Mouse (Mus musculus): ENCODE measurements around the gene Eapp.
"Not testable (repeated sequence)": the region's sequence is repeated elsewhere in the genome, so short reads cannot be mapped to it uniquely, and the experiment has no call there.

Gene Eapp

DNA sequence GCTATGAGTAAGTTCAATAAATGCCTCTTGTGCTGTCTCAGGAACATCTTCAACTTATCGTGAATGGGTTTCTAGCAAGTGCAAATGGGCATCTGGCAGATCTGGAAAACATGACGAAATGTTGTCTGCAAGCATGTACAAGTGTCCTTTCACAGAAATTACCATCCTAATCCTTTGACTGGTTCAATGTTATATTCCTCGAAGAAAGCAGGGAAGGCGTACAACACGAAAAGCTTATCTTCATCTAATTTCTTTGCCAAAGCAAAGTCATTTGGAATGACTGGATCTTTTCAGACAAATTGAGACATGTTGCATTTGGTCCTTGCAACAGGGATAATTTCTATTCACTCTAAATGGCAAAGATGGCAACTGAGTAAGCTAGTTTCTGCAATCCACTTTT, 6.6 kb downstream of the Eapp start:
- in situ Hi-C loops (cut with MboI, MseI): no loop called here

DNA sequence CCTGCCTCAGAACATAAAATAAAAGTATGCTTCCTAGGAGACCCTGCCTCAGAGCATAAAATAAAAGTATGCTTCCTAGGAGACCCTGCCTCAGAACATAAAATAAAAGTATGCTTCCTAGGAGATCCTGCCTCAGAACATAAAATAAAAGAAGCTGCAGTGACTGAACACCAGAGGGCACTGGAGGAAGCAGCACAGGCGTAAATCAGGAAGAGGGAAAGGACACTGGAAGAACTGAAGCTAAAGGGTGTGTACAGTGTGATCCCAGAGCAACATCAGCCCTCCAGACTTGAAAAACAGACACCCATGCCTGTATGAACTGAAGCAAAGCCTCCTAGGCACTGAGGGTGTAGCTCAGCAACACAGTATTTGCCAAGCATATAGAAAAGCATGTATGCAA, 12.5 kb downstream of the Eapp start:
- in situ Hi-C loops (cut with MboI, MseI): no loop called here

- in situ Hi-C loops (cut with MboI, MseI): no loop called here
These were observed 19.0 kb downstream of the Eapp start for GRCm38 (mm10) chr12:54676709-54677108.

DNA sequence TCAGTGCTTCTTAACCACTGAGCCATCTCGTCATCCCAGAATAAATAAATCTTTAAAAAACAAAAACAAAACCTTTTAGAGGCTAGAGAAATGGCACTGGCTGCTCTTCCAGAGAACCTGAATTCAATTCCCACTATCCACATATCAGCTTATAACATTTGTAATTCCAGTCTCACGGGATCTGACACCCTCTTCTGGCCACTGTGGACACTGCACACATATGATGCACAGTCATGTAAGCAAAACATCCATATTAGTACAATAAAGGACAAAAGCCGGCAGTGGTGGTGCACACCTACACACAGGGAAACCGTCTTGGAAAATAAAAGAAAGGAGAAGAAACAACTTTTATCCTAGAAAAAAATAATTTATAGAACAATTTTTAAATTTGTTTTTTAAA, 20.3 kb downstream of the Eapp start:
- in situ Hi-C loops (cut with MboI, MseI): no loop called here

DNA sequence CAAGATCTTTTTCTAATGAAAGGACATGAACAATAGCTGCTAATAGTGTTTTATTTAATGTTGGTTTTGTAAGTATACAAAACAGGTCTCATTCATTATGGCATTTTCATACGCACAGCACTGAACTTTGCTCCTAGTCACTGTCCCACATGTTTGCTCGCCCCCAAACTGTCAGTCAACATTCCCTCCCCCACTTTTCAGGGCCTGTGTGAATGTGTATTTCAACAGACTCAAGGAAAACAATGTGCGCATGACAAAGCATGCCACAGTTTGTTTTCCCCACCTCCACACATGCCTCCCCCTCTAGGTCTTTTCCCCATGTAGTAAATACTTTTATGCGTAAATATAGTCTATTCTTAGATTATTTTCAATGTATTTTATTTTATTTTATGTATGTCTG, 24.4 kb downstream of the Eapp start:
- in situ Hi-C loops (cut with MboI, MseI): no loop called here

GRCm38 (mm10) chr12:54668141-54668540, 27.6 kb downstream of the Eapp start:
- in situ Hi-C loops (cut with MboI, MseI): no loop called here

- in situ Hi-C loops (cut with MboI, MseI): no loop called here
These were observed 30.2 kb downstream of the Eapp start for GRCm38 (mm10) chr12:54665526-54665925.

GRCm38 (mm10) chr12:54661470-54661869, 34.2 kb downstream of the Eapp start:
- in situ Hi-C loops (cut with MboI, MseI): not testable (repeated sequence)

GRCm38 (mm10) chr12:54659901-54660300, 35.8 kb downstream of the Eapp start:
- in situ Hi-C loops (cut with MboI, MseI): no loop called here

DNA sequence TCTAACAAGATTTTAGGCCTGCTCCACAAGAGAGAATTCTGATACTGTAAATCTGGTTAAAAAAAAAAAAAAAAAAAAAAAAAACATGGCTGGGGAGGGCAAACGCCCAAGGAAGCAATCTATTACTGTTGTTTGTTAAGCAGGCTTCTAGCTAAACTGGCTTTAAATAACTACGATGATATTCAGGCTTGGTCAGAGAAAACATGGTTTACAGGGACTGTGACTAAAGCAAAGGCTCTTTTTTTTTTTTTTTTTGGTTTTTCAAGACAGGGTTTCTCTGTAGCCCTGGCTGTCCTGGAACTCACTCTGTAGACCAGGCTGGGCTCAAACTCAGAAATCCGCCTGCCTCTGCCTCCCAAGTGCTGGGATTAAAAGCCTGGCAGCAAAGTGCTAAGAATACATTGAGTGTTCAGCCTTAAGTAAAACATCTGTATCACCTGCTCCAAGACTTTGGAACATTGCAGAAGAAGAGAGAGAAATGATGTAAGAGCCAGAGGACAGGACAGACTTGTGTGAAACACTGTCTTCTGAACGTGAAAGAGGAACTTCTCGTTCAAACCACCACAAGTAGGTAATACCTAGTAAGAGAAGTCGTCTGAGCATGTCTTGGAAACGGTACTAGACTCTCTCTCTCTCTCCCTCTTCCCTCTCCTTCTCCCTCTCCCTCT, 37.1 kb downstream of the Eapp start:
- in situ Hi-C loops (cut with MboI, MseI): no loop called here

- in situ Hi-C loops (cut with MboI, MseI): no loop called here
These were observed 37.7 kb downstream of the Eapp start for GRCm38 (mm10) chr12:54657951-54658350.

- in situ Hi-C loops (cut with MboI, MseI): no loop called here
These were observed 38.5 kb downstream of the Eapp start for GRCm38 (mm10) chr12:54657226-54657625.

GRCm38 (mm10) chr12:54656396-54657171, 39.1 kb downstream of the Eapp start, which contains the start of gene Sptssa:
TSS of gene Sptssa (minus strand) at chr12:54656573.
- in situ Hi-C loops (cut with MboI, MseI): no loop called here

GRCm38 (mm10) chr12:54656039-54656395, 39.7 kb downstream of the Eapp start:
- in situ Hi-C loops (cut with MboI, MseI): no loop called here

DNA sequence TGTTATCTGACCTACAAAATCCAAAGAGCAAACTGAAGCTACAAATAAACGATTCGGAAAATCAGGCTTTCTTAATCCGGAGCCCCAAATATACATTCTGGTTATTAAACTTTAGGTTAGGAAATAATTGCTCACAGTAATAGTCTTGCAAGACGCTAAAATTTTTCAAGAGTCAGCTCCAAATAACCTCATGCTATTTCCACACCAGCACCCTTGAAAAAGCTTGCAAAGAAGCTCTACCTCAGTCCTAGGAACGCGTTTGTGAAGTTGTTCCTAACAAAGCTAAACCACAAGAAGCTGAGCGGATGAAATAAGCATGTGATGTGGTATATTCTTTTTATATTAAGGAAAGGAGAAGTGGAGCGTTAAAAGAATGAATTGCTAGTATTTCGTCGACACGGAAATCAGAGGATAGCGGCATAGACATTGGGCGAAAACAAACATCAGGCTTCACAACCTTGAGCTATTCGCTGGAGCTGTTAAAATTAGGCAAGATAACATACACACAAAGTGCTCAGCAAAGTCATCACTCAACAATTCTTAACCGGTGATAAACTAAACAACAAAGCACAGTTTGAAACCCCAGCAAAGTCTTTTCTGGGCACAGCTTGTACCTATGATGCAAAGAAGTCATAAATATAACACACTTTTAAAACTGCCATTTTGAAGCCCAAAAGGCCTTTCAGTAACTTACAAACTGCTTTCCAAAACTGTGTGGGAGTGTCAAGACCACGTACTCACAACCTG, 40.2 kb downstream of the Eapp start:
- in situ Hi-C loops (cut with MboI, MseI): no loop called here

DNA sequence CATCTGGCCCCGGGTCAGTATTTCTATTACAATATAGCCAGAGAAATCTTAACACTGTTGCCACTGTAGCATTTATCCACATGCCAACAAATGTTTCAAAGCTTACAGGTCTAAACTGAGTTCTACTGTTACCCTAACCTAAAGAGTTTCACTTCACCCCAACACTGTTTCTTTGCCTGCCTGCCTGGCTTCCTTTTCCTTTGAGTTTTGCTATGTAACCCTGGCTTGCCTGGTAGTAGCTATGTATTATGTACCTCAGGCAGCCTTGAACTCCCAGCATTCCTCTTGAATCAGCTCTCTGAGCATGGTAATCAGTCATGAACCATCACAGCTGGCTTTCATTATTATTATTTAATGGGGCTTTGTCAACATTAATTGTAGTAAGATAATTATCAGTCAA, 41.0 kb downstream of the Eapp start:
- in situ Hi-C loops (cut with MboI, MseI): no loop called here

GRCm38 (mm10) chr12:54654141-54654540, 41.6 kb downstream of the Eapp start:
- in situ Hi-C loops (cut with MboI, MseI): no loop called here

DNA sequence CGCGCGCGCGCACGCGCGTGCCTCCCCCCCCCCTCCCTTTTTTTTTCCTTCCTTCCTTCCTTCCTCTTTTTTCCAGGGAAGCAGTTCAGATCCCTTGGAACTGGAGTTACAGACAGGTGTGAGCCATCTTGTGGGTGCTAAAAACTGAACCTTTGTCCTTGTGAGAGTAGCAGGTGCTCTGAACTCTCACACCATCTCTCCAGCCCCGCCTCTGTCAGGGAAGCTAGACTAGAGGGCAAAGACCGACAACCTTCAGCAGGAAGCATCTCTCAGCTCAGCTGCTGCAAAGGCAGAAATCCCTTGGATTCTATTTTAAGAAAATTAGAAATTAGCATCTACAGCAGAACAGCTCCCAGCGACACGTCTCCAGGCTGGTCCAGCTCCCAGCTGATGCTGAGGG, 43.4 kb downstream of the Eapp start:
- in situ Hi-C loops (cut with MboI, MseI): no loop called here

DNA sequence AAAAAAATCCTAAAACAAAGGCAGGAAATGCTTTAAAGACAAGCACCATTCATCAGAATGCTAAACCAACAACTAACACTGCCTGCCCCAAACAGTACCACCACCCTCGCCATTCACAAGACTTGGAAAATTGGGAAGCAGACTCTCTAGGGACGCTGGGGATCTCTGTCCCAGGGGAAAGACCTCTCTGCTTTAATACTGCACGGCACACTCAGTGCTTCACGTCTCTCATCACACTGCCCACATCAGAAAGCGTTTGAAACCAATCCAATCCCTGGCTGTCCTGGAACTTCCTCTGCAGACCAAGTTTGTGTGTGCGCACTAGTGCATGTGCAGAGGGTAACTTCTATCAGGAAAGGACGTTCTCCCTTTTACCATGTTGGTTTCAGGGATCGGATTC, 43.9 kb downstream of the Eapp start:
- in situ Hi-C loops (cut with MboI, MseI): no loop called here

- in situ Hi-C loops (cut with MboI, MseI): no loop called here
These were observed 44.5 kb downstream of the Eapp start for GRCm38 (mm10) chr12:54651158-54651557.

DNA sequence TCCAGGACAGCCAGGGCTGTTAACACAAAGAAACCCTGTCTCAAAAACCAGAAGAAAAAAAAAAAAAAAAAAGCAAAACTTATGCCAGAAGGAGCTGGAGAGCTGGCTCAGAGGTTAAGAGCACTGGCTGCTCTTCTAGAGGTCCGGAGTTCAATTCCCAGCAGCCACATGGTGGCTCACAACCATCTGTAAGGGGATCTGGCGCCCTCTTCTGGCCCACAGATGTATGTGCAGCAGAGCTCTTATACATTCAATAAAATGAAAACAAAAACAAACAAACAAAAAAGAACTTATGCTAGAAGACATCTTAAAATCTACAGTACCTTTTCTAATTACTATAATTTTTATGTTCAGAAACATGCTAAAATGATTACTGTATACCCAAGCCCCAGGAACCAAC, 50.8 kb downstream of the Eapp start:
- in situ Hi-C loops (cut with MboI, MseI): no loop called here

GRCm38 (mm10) chr12:54643320-54643892, 52.3 kb downstream of the Eapp start:
- in situ Hi-C loops (cut with MboI, MseI): no loop called here
